Mouse (Mus musculus) bone marrow, adult 2 months (tissue): ENCODE measurements around the gene Park7.

Experiments
- CTCF ChIP-seq: fragments of 200-500 bp; IDR thresholded peaks from 2 replicates; pipeline ENCODE4 v1.5.1; 2011; ENCODE audit warnings: low read length, control low read depth; ENCODE audit not compliant: control insufficient read depth, insufficient read depth
- POLR2A ChIP-seq: fragments of 200-500 bp; IDR thresholded peaks from 2 replicates; pipeline ENCODE4 v1.6.1; 2011; ENCODE audit warnings: low read depth, mild to moderate bottlenecking, control low read depth, low read length, borderline replicate concordance; ENCODE audit not compliant: control insufficient read depth

DNA sequence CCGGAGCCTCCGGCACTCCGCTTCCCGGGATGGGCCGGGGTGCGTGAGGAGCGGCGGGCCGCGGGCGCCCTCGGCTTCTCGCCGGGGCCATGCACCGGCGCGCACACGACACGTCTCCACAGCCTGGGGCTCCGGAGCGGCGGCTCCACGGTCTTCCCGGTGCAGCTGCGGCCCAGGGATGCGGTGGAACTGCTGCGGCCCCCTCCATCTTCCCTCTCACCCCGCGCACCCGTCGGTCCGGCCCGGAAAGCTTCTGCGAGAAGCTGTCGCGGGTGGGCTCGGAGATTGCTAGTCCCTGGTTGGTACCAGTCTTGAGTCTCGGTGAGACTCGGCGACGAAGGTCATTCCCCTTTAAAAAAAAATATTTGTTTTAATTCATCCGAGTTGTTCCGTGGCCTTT lies 58.9 kb downstream of the Park7 start:
- no peak for TF ChIP-seq CTCF
- TF ChIP-seq POLR2A = no peak
